Mouse (Mus musculus): ENCODE results near the gene Snx1. TPM values are rescaled to one million over a fixed set of nuclear protein-coding genes. Genes with fewer than 3 reads are reported as not detected.

The Snx1 gene
- total and polyA plus RNA-seq, 3 experiments: 58.9 to 118 (median 112) TPM

DNA sequence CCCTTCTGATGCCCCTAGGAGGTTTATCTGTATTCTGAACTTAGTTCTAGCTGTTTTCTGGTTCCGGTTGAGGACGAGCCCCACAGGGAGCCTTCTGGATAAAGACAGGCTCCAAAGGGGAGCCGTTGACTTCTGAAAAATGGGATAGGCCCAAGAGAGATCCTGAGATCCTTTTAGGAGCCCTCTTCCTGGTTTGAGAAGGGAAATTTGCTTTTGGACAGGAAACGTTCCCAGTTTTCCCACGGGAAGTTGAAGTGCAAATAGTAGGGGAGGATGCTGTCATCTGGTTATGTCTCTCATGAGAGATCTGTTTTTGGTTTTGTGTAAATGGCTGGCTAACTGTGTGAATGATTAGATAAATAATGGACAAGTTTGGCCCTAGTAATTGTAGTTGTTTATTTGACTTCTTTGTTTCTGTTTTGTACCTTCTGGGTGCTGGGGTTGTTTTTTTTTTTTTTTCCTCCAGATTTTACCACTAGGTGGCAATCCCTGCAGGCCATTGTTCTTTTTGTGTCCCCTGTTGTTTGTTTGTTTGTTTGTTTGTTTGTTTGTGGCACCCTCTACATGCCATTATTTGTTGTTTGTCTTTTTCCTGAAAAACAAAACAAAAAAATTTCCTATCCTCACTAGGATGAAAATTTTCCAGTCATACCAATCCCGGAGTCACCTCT is 76.3 kb downstream of the Snx1 start:
- DNase-seq: no peak

DNA sequence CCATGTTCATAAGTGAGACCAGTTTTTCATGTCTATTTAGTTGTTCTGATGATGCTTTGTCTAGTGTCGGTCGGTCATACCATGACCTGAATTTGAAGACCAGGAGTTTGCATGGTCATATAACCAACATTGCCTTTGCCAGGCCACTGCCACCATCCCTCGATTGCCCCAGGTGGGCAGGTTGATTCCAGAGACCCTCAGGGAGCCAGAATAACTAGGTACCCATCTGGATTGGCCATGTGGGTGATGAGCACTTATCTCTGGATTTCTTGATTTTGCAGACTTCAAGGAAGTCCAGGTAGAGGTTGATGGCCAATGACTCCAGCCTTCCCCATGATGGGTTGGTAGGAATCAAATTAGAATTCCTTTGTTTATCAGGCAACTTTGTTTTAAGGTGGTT is 83.1 kb downstream of the Snx1 start:
- no peak for DNase-seq

DNA sequence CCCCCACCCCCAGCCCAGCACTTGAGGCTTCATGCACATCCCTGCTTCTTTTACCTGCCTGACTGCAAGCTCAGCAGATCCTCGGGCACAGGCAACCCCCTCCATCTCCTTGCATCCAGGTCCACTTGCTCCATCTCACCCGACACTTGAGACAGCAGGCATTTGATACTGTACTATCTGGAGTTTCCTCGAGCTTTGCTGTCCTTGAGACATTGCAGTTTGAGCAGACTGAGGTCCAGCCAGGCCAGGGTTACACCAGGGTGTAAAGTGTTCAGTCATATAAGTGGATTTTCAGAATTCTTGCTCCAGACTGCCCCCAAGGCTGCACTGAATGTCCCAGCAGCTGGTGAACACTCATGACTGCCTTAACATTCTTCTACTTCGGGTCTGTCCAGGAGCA is 84.1 kb downstream of the Snx1 start:
- DNase-seq: no peak

DNA sequence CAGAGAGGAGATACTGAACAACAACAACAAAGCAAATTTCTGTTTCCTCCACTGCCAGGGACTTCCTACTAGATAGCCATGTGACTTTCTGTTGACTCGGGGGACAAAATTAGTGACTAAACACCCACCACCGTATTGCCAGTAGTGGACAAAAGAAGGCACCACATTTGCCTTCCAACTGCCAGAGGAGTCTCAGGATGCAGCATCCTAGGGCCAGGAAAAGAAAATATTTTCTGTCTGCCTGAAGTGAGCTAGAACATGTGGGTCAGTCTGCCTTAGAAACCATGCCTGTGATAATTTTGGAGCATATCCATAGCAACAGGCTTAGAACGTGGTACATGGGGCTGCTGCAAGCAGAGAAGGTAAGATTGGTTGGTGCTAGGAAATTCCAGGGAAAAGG is 85.6 kb downstream of the Snx1 start:
- no peak for DNase-seq

DNA sequence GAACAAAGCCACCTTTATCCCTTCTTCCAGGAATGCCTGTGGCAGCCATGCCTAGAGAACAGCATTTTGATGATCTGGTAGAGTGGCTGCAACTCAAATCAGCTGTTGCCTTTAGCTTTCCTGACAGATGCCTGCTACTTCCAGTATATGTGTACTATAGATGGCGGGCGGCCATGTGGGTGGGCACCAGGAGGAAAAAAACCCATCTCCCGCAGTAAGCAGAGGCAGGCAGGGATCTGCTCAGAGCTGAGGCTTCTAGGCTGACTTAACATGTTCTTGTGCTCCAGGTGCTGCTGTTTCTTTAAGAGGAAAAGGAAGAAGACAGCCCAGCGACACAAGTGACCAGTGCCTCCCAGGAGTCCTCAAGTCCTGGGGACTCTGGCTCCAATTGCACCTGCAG is 87.1 kb downstream of the Snx1 start:
- no peak for DNase-seq

DNA sequence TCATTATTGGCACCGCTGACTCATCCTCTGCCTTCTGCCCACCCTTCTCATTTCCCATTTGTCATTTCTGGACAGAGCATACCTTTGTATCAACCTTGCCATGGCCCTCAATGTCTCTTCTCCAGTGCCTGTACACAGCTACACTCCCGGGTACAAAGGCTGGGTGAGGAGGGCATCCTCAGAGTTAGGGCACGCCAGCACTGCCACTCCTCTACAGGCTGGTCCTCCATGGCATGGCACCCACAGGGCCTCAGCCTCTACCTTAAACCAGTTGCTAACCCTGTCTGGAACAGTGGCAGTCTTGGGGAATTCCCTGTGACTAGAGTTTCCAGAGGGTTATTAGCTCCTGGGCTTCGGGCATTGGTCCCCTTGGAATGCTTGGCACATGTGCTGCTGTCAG is 87.8 kb downstream of the Snx1 start:
- DNase-seq: no peak

Other genes starting within 250 kb of the Snx1 start
- gene Pclaf, start 236.3 kb downstream of the Snx1 start, total RNA-seq (2021): 1 to 10 TPM in 1 of 2 experiments, under 1 TPM in 1; 0.97 to 1.8 TPM
- gene Pclaf, start 236.3 kb downstream of the Snx1 start, polyA plus RNA-seq (2012; rRNA removed): 0.12 TPM in 1 of 2 replicates, not detected in the other
- 10 to 100 TPM; 29.8 to 40.0 TPM for gene Trip4, start 217.8 kb downstream of the Snx1 start, total RNA-seq (2021)
- gene Trip4, start 217.8 kb downstream of the Snx1 start, polyA plus RNA-seq (2012; rRNA removed): 7.2 and 8.9 TPM in 2 replicates
- 10 to 100 TPM; 16.3 to 19.4 TPM for gene Csnk1g1, start 217.7 kb downstream of the Snx1 start, total RNA-seq (2021)
- gene Csnk1g1, start 217.7 kb downstream of the Snx1 start, polyA plus RNA-seq (2012; rRNA removed): 2.2 and 2.8 TPM in 2 replicates
- gene Ppib, start 66.4 kb downstream of the Snx1 start, total RNA-seq (2021): 100 to 1,000 TPM; 245 to 310 TPM
- 68.3 and 78.6 TPM in 2 replicates for gene Ppib, start 66.4 kb downstream of the Snx1 start, polyA plus RNA-seq (2012; rRNA removed)
- under 1 TPM; 0.29 to 0.48 TPM for gene Snx22, start 56.9 kb downstream of the Snx1 start, total RNA-seq (2021)
- gene Snx22, start 56.9 kb downstream of the Snx1 start, polyA plus RNA-seq (2012; rRNA removed): 0.79 and 0.84 TPM in 2 replicates
- gene Ciao2a, start within 50 bp of the Snx1 start, total RNA-seq (2021): 10 to 100 TPM; 74.9 to 80.0 TPM
- 4.9 and 5.2 TPM in 2 replicates for gene Ciao2a, start within 50 bp of the Snx1 start, polyA plus RNA-seq (2012; rRNA removed)
- gene Dapk2, start 31.6 kb upstream of the Snx1 start, total RNA-seq (2021): 1 to 10 TPM; 4.5 to 9.7 TPM
- 1.4 and 3.0 TPM in 2 replicates for gene Dapk2, start 31.6 kb upstream of the Snx1 start, polyA plus RNA-seq (2012; rRNA removed)
- 10 to 100 TPM; 34.5 to 40.6 TPM for gene Herc1, start 223.9 kb upstream of the Snx1 start, total RNA-seq (2021)
- 6.0 and 7.9 TPM in 2 replicates for gene Herc1, start 223.9 kb upstream of the Snx1 start, polyA plus RNA-seq (2012; rRNA removed)